ENCODE assay signal across 11 mouse cellular contexts in genomic region chr15:82035904-82036689, GRCm38 (mm10). TPM values are rescaled to one million over a fixed set of nuclear protein-coding genes. Genes with fewer than 3 reads are reported as not detected.
DNase-seq lines count a peak whose midpoint lies in the region; ATAC-seq and TF ChIP-seq lines count a peak whose summit lies in the region.
"Had no signal": no experiment of that assay in that cellular context is flagged by ENCODE, and none has a peak within 500 bp of the region (broad histone marks: within the 10 kb centered on the region; RNA-seq: fewer than 3 reads in every experiment).

No protein-coding gene starts in this region.

- no peak overlapping the region for H3K27ac ChIP-seq in left cerebral cortex, adult 2 months
- no peak overlapping the region; the same call in 1 of the 2 replicates for H3K27ac ChIP-seq in ES-E14 (ENCODE audit: insufficient read depth, low read depth, low read length, poor library complexity, severe bottlenecking)
- H3K27ac ChIP-seq in liver, postnatal 0 days (ENCODE audit: low read depth): no peak overlapping the region
- H3K27ac ChIP-seq: heart, embryonic 13.5 days; limb, embryonic 15.5 days had no signal

- in situ Hi-C loops in ES-E14 (cut with MboI; ENCODE audit: low sequenced_read_pairs in 2 of 2, unreplicated experiment in 2 of 2): no loop called here

- TF ChIP-seq CTCF in left cerebral cortex, adult 2 months (IDR thresholded peaks at IDR 0.05): peak; percentile 59
- TF ChIP-seq CTCF in liver, postnatal 0 days (IDR thresholded peaks at IDR 0.05; ENCODE audit: low read depth): peak; percentile 53

- DNase-seq in cerebellum, postnatal 14 days: peak; percentile 41 to 53
- no peak for DNase-seq in cerebellum, adult 11-12 months
- DNase-seq in left cerebral cortex, adult 2 months (ENCODE audit: extremely low spot score in 1 of 2, low spot score in 2 of 2): no peak
- DNase-seq in left cerebral cortex, postnatal 4 days: no peak
- no peak for DNase-seq in ES-E14 (ENCODE audit: low read depth, low spot score)
- DNase-seq in liver, postnatal 0 days: no peak
- DNase-seq in neural tube, embryonic 10.5 days (ENCODE audit: extremely low spot score, low spot score): no peak

- H3K4me1 ChIP-seq in ES-E14 (ENCODE audit: control insufficient read depth in 2 of 2, insufficient read depth in 2 of 2, low read length in 2 of 2, poor library complexity in 1 of 2): 0 out of 4 replicates have a peak, but pooled peaks cover 0 to 3% of the 10 kb centered on the region in 2 experiments
- H3K4me1 ChIP-seq in liver, postnatal 0 days (ENCODE audit: insufficient read depth): no peaks in the 10 kb centered on the region
- H3K4me1 ChIP-seq: heart, embryonic 13.5 days; limb, embryonic 15.5 days had no signal

- no peak for TF ChIP-seq EP300 in liver, postnatal 0 days (IDR thresholded peaks at IDR 0.05; ENCODE audit: low read depth)

- H3K4me2 ChIP-seq in liver, postnatal 0 days (ENCODE audit: low read depth, low read length): no peak overlapping the region
- H3K4me2 ChIP-seq: heart, embryonic 13.5 days; limb, embryonic 15.5 days had no signal

- H3K9ac ChIP-seq in ES-E14 (ENCODE audit: insufficient read depth, low read depth, low read length, poor library complexity, severe bottlenecking): no peak overlapping the region
- no peak overlapping the region for H3K9ac ChIP-seq in liver, postnatal 0 days (replicated peaks)
- H3K9ac ChIP-seq: heart, embryonic 13.5 days; limb, embryonic 15.5 days had no signal

- peaks cover 48% of the 10 kb centered on the region for H3K36me3 ChIP-seq in ES-E14 (ENCODE audit: control insufficient read depth, insufficient read depth, low read length, poor library complexity, severe bottlenecking)
- H3K36me3 ChIP-seq in liver, postnatal 0 days (replicated peaks; ENCODE audit: insufficient read depth, low read length): peaks cover 60% of the 10 kb centered on the region

- no peak for ATAC-seq in liver, postnatal 0 days
- no peak for ATAC-seq in erythroblast, adult 5-6 weeks (replicated peaks; ENCODE audit: low FRiP score, poor library complexity, severe bottlenecking)

- intact Hi-C loops in left cerebral cortex, adult 2 months (cut with DNase I): loop anchor here (5.0 kb wide), 1 partner anchor 79 kb away; no protein-coding TSS in a partner anchor
- intact Hi-C loops in left cerebral cortex, postnatal 4 days (cut with DNase I): no loop called here

- no peak overlapping the region for H3K4me3 ChIP-seq in left cerebral cortex, adult 2 months
- no peak overlapping the region for H3K4me3 ChIP-seq in ES-E14 (ENCODE audit: insufficient read depth in 1 of 2, low read depth in 1 of 2, low read length in 2 of 2, poor library complexity in 1 of 2, severe bottlenecking in 1 of 2)
- H3K4me3 ChIP-seq in liver, postnatal 0 days (ENCODE audit: low read depth, low read length): no peak overlapping the region
- H3K4me3 ChIP-seq: heart, embryonic 13.5 days; limb, embryonic 15.5 days had no signal

- 69% methylated on average over 12 of the region's 12 CpGs for WGBS in liver, postnatal 0 days (ENCODE audit: insufficient replicate concordance)

- H3K27me3 ChIP-seq in liver, postnatal 0 days (ENCODE audit: insufficient read depth, low read length): no peaks in the 10 kb centered on the region
- H3K27me3 ChIP-seq: heart, embryonic 13.5 days; limb, embryonic 15.5 days had no signal

- H3K9me3 ChIP-seq in ES-E14 (ENCODE audit: control insufficient read depth, insufficient read depth, low read depth, low read length): no peaks in the 10 kb centered on the region
- no peaks in the 10 kb centered on the region for H3K9me3 ChIP-seq in liver, postnatal 0 days (ENCODE audit: low read length)
- H3K9me3 ChIP-seq: heart, embryonic 13.5 days; limb, embryonic 15.5 days had no signal

TF ChIP-seq in ES-E14, 5 proteins besides CTCF, POLR2A, EP300 and RAD21:
- TF ChIP-seq ZNF384 (IDR thresholded peaks at IDR 0.05; ENCODE audit: low read depth, low read length) (peak; percentile 79), HCFC1 (IDR thresholded peaks at IDR 0.05; ENCODE audit: borderline replicate concordance, insufficient read depth, low read length) (no peak)

RNA-seq across cellular contexts. Expression of gene Desi1, which starts 2.4 kb away (rescaled TPM):
- total RNA-seq in left cerebral cortex, adult 2 months (2021): 10 to 100 TPM; 88.0 to 95.6 TPM
- total RNA-seq in left cerebral cortex, postnatal 4 days (2021): 10 to 100 TPM; 64.8 to 72.7 TPM
- 8.8 and 15.9 TPM in 2 replicates for total RNA-seq in ES-E14 (2012; rRNA removed)
- polyA plus RNA-seq in liver, postnatal 0 days (2015; fragmentation: Nextera tagmentation; extraction: Ambion mirVana): 14.6 and 15.0 TPM in 2 replicates
- 12.5 and 27.0 TPM in 2 replicates for total RNA-seq in erythroblast, adult 5-6 weeks (2015; ENCODE audit: low replicate concordance)
- 3.6 and 5.0 TPM in 2 replicates for total RNA-seq in erythroblast, adult 5-6 weeks (2017; ENCODE audit: low replicate concordance)

RNA-seq across cellular contexts. Expression of gene Snu13, which starts 11.3 kb away (rescaled TPM):
- 100 to 1,000 TPM; 110 to 113 TPM for total RNA-seq in left cerebral cortex, adult 2 months (2021)
- total RNA-seq in left cerebral cortex, postnatal 4 days (2021): 100 to 1,000 TPM; 123 to 130 TPM
- total RNA-seq in ES-E14 (2012; rRNA removed): 212 and 293 TPM in 2 replicates
- polyA plus RNA-seq in liver, postnatal 0 days (2015; fragmentation: Nextera tagmentation; extraction: Ambion mirVana): 84.6 and 92.1 TPM in 2 replicates
- 23.2 and 29.7 TPM in 2 replicates for total RNA-seq in erythroblast, adult 5-6 weeks (2015; ENCODE audit: low replicate concordance)
- total RNA-seq in erythroblast, adult 5-6 weeks (2017; ENCODE audit: low replicate concordance): 24.5 and 44.7 TPM in 2 replicates

RNA-seq across cellular contexts. Expression of gene 4930407I10Rik, which starts 22.9 kb away (rescaled TPM):
- not detected for total RNA-seq in left cerebral cortex, adult 2 months (2021)
- total RNA-seq in left cerebral cortex, postnatal 4 days (2021): not detected
- not detected in 2 replicates for total RNA-seq in ES-E14 (2012; rRNA removed)
- not detected in 2 replicates for polyA plus RNA-seq in liver, postnatal 0 days (2015; fragmentation: Nextera tagmentation; extraction: Ambion mirVana)
- total RNA-seq in erythroblast, adult 5-6 weeks (2015; ENCODE audit: low replicate concordance): not detected in 2 replicates
- not detected in 2 replicates for total RNA-seq in erythroblast, adult 5-6 weeks (2017; ENCODE audit: low replicate concordance)
- polyA plus RNA-seq: heart, embryonic 13.5 days; limb, embryonic 15.5 days; neural tube, embryonic 14.5 days had no signal

RNA-seq across cellular contexts. Expression of gene Mei1, which starts 33.7 kb away (rescaled TPM):
- total RNA-seq in left cerebral cortex, adult 2 months (2021): 1 to 10 TPM; 4.0 to 4.5 TPM
- under 1 TPM in 1 of 2 experiments, not detected in 1; 0.10 TPM for total RNA-seq in left cerebral cortex, postnatal 4 days (2021)
- total RNA-seq in ES-E14 (2012; rRNA removed): 0.40 and 0.42 TPM in 2 replicates
- not detected in 2 replicates for polyA plus RNA-seq in liver, postnatal 0 days (2015; fragmentation: Nextera tagmentation; extraction: Ambion mirVana)
- total RNA-seq in erythroblast, adult 5-6 weeks (2015; ENCODE audit: low replicate concordance): not detected in 2 replicates
- total RNA-seq in erythroblast, adult 5-6 weeks (2017; ENCODE audit: low replicate concordance): not detected in 2 replicates
- polyA plus RNA-seq: heart, embryonic 13.5 days; neural tube, embryonic 14.5 days had no signal

RNA-seq across cellular contexts. Expression of gene Xrcc6, which starts 48.5 kb away (rescaled TPM):
- 10 to 100 TPM; 22.5 to 29.7 TPM for total RNA-seq in left cerebral cortex, adult 2 months (2021)
- 10 to 100 TPM; 28.3 to 28.7 TPM for total RNA-seq in left cerebral cortex, postnatal 4 days (2021)
- total RNA-seq in ES-E14 (2012; rRNA removed): 69.1 and 84.6 TPM in 2 replicates
- polyA plus RNA-seq in liver, postnatal 0 days (2015; fragmentation: Nextera tagmentation; extraction: Ambion mirVana): 25.7 and 27.8 TPM in 2 replicates
- 17.6 and 41.7 TPM in 2 replicates for total RNA-seq in erythroblast, adult 5-6 weeks (2015; ENCODE audit: low replicate concordance)
- total RNA-seq in erythroblast, adult 5-6 weeks (2017; ENCODE audit: low replicate concordance): 23.6 and 52.2 TPM in 2 replicates

Comparison
In these comparisons a context has a peak if more than half of its experiments do, and no peak if none do; other contexts are left out.
1. DNase-seq: peak in cerebellum, postnatal 14 days (2 of 2); none in cerebellum, adult 11-12 months (single experiment), left cerebral cortex, adult 2 months (0 of 2), left cerebral cortex, postnatal 4 days (single experiment), ES-E14 (single experiment), liver, postnatal 0 days (single experiment) and neural tube, embryonic 10.5 days (single experiment).